Mouse (Mus musculus) urinary bladder, postnatal 10 days (tissue): ENCODE data around the gene Ogfod2.
A peak's percentile ranks its signal among the peaks of the same experiment; 100 is the strongest.

Source experiments
- DNase-seq: peaks from one replicate; pipeline ENCODE4 v3.0.0; 2022; ENCODE audit warnings: low spot score

Ogfod2 gene

GRCm38 (mm10) chr5:124095077-124095581 is 17.0 kb upstream of the Ogfod2 start:
- DNase-seq, result no peak

GRCm38 (mm10) chr5:124095596-124096232 is 16.4 kb upstream of the Ogfod2 start, which contains the start of gene Abcb9:
Gene Abcb9, minus strand, starts transcription at chr5:124095798.
- DNase-seq, result peak; percentile 96

GRCm38 (mm10) chr5:124098923-124099322 is 13.2 kb upstream of the Ogfod2 start:
- DNase-seq, result no peak

GRCm38 (mm10) chr5:124100128-124101044 is 11.7 kb upstream of the Ogfod2 start:
- DNase-seq, result no peak

- DNase-seq, result no peak
Observed at GRCm38 (mm10) chr5:124102326-124102725, 9.8 kb upstream of the Ogfod2 start.

GRCm38 (mm10) chr5:124103020-124103419 is 9.1 kb upstream of the Ogfod2 start:
- no peak for DNase-seq

GRCm38 (mm10) chr5:124103552-124103951 is 8.5 kb upstream of the Ogfod2 start:
- DNase-seq, result no peak

- no peak for DNase-seq
Observed at GRCm38 (mm10) chr5:124111077-124111741, 888 bp upstream of the Ogfod2 start.

- no peak for DNase-seq
Observed at GRCm38 (mm10) chr5:124112531-124112930, 434 bp downstream of the Ogfod2 start.

- DNase-seq, result no peak
Observed at GRCm38 (mm10) chr5:124113030-124113429, 933 bp downstream of the Ogfod2 start.

- DNase-seq, result no peak
Observed at GRCm38 (mm10) chr5:124114276-124115025, 2.4 kb downstream of the Ogfod2 start.

- DNase-seq, result no peak
Observed at GRCm38 (mm10) chr5:124115531-124115930, 3.4 kb downstream of the Ogfod2 start.

GRCm38 (mm10) chr5:124115990-124116845 is 4.1 kb downstream of the Ogfod2 start, which contains the start of gene Arl6ip4:
Gene Arl6ip4, plus strand, starts transcription at chr5:124116089.
- DNase-seq, result no peak

- no peak for DNase-seq
Observed at GRCm38 (mm10) chr5:124119204-124119603, 7.1 kb downstream of the Ogfod2 start.

GRCm38 (mm10) chr5:124122357-124122756 is 10.3 kb downstream of the Ogfod2 start:
- DNase-seq, result no peak

GRCm38 (mm10) chr5:124125093-124125492 is 13.0 kb downstream of the Ogfod2 start:
- no peak for DNase-seq

GRCm38 (mm10) chr5:124134261-124134660 is 22.2 kb downstream of the Ogfod2 start:
- DNase-seq, result no peak

- no peak for DNase-seq
Observed at GRCm38 (mm10) chr5:124138066-124138465, 26.0 kb downstream of the Ogfod2 start.

GRCm38 (mm10) chr5:124149028-124149427 is 36.9 kb downstream of the Ogfod2 start:
- no peak for DNase-seq

GRCm38 (mm10) chr5:124150895-124151294 is 38.8 kb downstream of the Ogfod2 start:
- no peak for DNase-seq

GRCm38 (mm10) chr5:124152734-124153133 is 40.6 kb downstream of the Ogfod2 start:
- DNase-seq, result no peak
